Mouse (Mus musculus) spleen, postnatal 10 days (tissue): ENCODE data around the gene Tenm3.
A peak's percentile ranks its signal among the peaks of the same experiment; 100 is the strongest.

ENCODE experiments used
- DNase-seq, 2 experiments: peaks; one replicate each; pipeline ENCODE4 v3.0.0; 2021 to 2022; ENCODE audit warnings: low spot score in 2 of 2

The Tenm3 gene

GRCm38 (mm10) chr8:48843931-48844285 lies at the start of gene Tenm3:
TSS of gene Tenm3 (minus strand) at chr8:48843951.
- no peak for DNase-seq

GRCm38 (mm10) chr8:48890216-48890765 lies 46.5 kb upstream of the Tenm3 start:
- no peak for DNase-seq

- DNase-seq: no peak
Measured at GRCm38 (mm10) chr8:48884270-48884669, 40.5 kb upstream of the Tenm3 start.

GRCm38 (mm10) chr8:48880585-48880984 lies 36.8 kb upstream of the Tenm3 start:
- DNase-seq: no peak

GRCm38 (mm10) chr8:48865972-48866371 lies 22.2 kb upstream of the Tenm3 start:
- DNase-seq: no peak

- no peak for DNase-seq
Measured at GRCm38 (mm10) chr8:48865485-48865884, 21.7 kb upstream of the Tenm3 start.

GRCm38 (mm10) chr8:48850223-48851010 lies 6.7 kb upstream of the Tenm3 start:
- no peak for DNase-seq

- DNase-seq: no peak
Measured at GRCm38 (mm10) chr8:48849091-48849616, 5.4 kb upstream of the Tenm3 start.

GRCm38 (mm10) chr8:48844961-48845360 lies 1.2 kb upstream of the Tenm3 start:
- no peak for DNase-seq

GRCm38 (mm10) chr8:48844370-48844905 lies 687 bp upstream of the Tenm3 start:
- DNase-seq: no peak

GRCm38 (mm10) chr8:48842991-48843930 lies 490 bp downstream of the Tenm3 start:
- DNase-seq: peak in 1 of 2 experiments; percentile 12

- no peak for DNase-seq
Measured at GRCm38 (mm10) chr8:48842516-48842990, 1.2 kb downstream of the Tenm3 start.

GRCm38 (mm10) chr8:48842035-48842434 lies 1.7 kb downstream of the Tenm3 start:
- DNase-seq: no peak

- no peak for DNase-seq
Measured at GRCm38 (mm10) chr8:48835745-48836144, 8.0 kb downstream of the Tenm3 start.

- no peak for DNase-seq
Measured at GRCm38 (mm10) chr8:48827454-48827853, 16.3 kb downstream of the Tenm3 start.

- DNase-seq: no peak
Measured at GRCm38 (mm10) chr8:48825666-48826065, 18.1 kb downstream of the Tenm3 start.

- no peak for DNase-seq
Measured at GRCm38 (mm10) chr8:48822291-48822690, 21.5 kb downstream of the Tenm3 start.

- DNase-seq: no peak
Measured at GRCm38 (mm10) chr8:48819962-48820361, 23.8 kb downstream of the Tenm3 start.

- no peak for DNase-seq
Measured at GRCm38 (mm10) chr8:48819348-48819747, 24.4 kb downstream of the Tenm3 start.

- DNase-seq: no peak
Measured at GRCm38 (mm10) chr8:48816941-48817340, 26.8 kb downstream of the Tenm3 start.

GRCm38 (mm10) chr8:48812196-48812741 lies 31.5 kb downstream of the Tenm3 start:
- DNase-seq: no peak
